Mouse (Mus musculus) right cerebral cortex, adult 2 months (tissue): Measurements from ENCODE around the gene Ermard.

Experiments used
- DNase-seq, 2 experiments: peaks; one replicate each; pipeline ENCODE4 v3.0.0; 2021 to 2022; ENCODE audit warnings: low spot score in 2 of 2

The Ermard gene

DNA sequence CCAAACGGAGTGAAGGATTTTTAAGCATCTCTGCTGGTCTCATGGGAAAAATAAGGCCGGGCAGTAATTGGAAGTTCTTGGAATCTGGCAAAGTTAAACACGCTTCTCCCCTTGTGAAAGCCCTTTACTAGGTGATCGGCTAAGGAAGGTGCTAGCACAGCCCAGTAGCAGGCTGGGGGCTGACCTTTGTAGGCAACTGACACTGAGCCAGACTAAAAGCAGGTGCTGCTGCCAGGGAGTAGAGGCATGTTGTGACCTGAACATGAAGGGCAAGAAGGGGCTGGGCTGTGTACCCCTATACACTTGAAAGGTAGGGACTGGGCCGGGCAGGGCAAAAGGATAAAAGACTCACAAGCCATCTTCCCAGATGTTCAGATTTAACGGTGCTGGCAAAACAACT, 19.3 kb downstream of the Ermard start:
- no peak for DNase-seq

DNA sequence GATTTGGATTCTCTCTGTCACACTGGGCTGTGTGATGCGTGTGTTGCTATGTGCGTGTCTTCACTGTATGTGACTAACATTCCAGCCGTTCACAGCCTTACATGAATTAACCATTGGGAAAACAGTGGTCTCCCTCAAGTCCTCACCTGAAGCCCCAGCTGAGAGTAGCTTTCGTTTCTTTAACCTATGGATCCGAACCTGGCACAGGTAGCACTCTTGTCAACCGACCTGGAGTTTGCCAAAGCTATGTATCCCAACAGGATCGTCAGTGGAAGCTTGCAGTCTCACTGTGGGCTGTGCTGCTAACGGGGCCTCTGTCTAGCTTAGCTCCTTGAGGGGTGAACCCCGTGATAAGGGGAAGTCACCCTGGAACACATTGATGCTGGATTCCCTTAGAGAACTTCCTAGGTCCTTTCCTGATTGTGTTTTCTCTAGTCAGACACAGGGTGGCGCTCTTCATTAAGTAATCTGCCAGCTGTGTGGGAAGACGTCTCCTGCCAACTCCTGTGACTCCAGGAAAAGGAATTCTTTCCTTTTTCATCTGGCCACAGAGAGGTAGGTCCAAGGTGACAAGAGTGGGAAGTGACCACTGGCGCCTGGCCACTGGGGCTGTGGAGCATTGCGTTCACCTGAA, 24.5 kb downstream of the Ermard start:
- DNase-seq = peak; percentile 74 to 78

DNA sequence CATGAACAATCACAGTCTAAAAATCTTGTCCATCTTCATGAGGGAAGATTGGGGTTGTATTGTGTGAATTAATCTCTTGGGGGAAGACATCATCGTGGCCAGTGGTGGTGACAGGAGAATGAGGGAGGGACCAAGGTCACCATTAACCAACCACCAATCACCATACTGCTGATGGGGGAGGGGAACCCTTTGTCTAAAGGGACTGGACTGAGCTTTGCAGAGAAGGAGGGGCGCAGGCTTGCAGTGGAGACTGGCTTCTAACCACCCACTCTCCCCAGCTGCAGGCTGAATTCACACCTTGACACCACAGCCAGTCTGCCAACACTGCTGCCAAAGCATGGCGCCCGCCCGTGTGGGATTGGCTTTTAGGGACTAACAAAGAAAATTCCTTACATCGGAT, 25.1 kb downstream of the Ermard start:
- DNase-seq = no peak

DNA sequence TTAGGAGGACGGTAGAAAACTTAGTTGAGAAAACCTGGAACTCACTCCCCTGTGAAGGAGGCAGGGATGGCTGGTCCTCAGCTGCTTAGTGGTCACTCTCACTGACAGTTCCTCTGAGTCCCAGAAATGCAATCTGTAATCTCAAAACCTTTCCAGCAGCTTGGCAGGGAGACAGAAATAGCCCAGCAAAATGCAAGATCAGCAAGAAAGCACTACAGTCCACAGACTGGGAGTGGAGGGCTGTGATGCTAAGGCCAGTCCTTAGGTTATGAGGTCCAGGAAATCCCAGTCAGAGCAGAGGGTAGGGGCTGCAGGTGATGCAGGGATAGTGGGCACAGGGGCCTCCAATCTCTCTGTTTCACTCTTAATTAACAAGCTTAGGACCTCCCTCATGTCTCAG, 25.9 kb downstream of the Ermard start:
- DNase-seq = no peak

DNA sequence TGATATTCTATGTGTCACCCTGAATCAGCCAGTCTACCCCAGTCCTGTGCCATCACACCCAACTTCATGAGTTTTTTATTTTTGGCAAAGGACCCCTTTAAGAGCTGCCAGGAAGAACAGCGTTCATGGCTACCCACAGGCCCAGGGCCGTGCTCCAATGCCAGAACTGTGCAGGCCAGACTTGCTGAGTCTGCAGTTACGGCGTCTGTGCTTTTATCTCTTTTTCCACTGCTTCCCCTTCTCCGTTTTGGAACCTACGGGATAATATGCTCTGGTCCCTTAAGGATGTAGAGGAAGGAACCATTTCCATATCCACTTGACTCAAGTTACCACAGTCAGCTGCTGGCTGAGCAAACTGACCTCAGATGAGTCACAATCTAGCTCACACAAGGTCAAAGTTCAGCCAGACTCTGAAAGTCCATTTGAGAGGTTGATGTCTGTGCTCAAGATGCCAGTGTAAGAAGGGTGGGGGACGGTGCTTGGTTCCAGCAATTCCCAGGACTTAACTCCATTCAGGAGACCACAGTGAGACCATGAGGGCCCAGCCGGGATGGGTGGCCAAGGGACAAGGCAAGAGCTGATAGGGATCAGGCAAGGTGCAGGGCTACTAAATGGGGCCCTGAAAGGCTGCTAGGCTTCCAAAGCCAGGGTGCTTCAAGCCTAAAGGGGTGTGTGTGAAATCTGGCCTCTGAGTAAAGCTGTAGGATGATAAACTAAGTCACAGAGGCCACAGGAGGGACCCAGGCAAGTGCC, 27.2 kb downstream of the Ermard start:
- no peak for DNase-seq

DNA sequence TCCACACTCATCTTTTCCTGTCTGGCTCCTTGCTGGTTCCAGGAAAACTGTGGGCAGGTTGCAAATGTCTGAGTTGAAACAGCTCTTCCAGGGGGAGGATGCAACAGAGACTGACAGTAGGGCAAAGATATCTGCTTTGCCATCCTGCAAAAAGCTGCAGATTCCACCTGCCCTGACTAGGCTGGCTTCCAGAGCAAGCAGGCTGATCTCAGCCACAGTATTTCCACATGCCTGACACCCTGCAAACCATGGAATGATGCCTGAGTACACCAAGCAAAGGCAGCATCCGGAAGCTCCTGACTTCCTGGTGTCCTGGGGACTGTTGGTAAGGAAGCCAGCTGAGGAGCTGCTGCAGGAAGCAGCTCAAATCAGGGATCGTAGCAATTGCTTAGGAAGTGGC, 28.1 kb downstream of the Ermard start:
- peak in 1 of 2 experiments; percentile 17 for DNase-seq

DNA sequence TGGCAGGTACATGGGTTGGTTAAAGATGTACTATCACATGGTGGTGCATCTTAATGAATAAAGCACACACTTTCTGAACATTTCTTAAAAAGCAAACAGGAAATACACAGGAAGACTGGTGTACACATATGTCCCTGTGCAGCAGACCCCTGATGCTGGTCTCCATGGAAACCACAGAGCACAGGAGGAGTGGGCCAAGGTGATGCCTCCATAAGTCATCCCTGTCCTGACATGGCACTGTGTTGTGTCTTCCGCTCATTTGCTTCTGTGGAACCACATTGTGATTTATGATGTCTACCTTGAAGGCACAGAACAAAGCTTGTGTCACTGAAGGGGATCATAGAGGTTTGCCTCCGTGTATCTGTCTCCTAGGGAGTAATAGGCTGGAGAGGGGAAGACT, 31.2 kb downstream of the Ermard start:
- no peak for DNase-seq

DNA sequence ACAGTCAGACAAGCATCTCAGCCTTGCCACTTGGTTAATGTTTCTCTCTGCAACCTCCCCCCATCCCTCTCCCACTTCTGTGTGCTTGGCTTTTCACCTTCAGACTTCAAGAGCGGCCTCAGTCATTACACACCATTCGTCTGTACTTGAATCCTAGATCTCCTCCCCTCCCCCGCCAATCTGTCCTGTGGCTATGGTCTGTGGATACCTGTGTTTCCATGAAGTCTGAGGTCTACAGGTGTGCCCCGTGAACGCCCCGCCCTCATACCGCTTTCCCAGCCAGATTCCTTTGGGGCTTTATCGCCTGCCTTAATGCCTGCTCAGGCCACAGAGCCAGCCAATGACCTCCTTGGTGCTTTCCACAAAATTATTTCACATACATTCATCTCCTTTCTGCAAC, 34.0 kb downstream of the Ermard start:
- DNase-seq = no peak

DNA sequence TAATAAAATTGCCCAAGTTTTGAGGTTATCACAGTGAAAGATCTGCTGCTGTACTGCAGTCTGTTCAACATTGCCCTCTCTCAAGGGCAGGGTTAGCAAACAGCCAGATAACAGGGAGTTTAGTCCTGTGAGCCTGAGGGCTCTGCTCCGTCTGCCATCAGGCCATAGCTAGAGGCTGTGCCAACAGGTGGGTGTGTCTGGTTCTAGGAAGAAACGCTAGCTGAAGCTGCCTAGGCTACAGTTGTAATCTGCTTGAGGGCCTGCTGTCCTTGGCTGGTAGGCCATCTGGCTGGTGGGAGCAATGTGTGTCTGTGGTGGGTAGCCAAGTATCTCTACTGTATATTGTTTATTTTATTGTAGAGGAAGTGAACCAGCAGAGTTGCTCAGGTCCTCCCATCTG, 36.5 kb downstream of the Ermard start:
- DNase-seq = no peak

DNA sequence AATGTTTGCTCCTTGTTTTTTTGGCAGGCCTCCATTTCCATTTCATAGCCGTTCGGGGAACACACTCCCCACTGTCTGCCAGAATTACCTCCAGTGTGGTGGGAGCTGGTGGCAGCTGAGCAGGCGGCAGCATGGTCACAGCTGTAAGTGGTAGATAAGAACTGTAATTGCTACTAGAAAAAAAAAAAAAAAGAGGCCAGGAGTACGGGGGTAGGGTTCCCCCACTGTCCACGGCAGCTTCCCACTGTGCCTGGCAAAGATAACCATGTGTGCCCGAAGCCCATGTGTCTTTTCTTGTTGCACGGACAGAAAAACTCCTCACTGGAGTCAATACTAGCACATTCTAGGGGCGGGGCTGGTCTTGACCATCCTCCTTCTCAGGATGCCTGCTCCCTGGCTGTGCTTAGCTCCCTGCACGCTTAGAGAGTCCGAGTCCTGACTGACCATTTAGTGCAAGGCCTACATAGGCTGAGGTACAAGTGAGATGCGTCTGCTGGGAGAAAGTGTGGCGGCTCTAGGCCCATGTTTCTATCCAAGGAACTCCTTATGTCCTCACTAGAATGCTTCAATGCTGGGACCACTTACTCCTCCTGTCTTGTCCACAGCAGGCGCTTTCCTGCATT, 43.3 kb downstream of the Ermard start:
- DNase-seq = no peak

DNA sequence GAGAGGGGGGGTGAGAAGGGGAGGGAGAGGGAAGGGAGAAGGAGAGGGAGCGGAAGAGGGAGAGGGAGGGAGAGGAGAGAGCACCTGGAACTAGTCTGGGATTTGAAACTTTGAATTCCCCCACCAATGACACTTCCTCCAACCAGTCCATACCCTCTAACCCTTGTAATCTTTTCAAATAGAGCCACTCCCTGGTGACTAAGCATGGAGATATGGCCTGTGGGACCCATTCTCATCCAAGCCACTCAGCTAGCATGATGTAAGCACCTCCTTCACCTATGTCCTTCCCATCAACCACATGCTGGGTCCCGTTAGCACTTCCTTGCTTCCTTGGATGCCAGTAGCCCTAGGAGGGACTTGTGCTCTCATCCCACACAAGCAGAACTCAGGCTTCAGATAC, 44.0 kb downstream of the Ermard start:
- DNase-seq = no peak

DNA sequence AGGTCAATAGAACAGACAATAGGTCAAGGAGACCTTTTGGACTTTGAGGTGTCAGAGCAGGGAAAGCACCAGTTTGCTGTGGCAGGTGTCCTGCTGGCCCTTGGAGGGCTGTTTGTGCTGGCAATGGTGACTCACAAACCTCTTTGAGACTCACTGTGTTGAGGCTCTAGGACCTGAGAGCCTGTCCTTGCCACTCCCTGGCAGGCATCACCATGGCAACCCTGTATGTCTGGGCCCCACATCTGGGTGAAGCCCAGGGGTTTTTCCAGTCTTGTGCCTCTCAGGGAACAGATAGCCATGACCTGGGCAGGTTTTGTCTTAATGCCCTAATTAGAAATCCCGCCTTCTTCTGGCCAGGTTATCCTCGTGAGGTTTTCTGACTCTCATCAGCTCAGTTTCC, 47.2 kb downstream of the Ermard start:
- DNase-seq = no peak

DNA sequence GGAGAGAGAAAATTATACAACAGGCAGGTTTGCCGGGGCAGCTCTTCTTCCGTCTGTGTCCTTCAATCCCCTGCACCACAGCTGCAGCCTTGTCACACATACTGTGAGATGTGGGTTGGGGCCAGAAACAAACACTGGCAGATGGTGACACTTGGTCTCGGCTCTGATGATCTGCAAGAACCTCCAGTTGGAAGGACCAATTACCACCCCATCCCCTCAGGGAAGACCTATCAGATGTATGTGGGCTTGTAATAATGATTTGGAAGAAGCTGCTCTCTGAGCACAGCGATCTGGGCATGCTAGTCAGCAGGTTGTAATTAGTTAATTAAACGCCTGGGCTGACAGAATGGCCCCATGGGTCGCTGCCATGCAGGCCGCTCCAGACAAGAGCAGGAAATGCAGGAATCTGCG, 47.6 kb downstream of the Ermard start:
- DNase-seq = no peak

DNA sequence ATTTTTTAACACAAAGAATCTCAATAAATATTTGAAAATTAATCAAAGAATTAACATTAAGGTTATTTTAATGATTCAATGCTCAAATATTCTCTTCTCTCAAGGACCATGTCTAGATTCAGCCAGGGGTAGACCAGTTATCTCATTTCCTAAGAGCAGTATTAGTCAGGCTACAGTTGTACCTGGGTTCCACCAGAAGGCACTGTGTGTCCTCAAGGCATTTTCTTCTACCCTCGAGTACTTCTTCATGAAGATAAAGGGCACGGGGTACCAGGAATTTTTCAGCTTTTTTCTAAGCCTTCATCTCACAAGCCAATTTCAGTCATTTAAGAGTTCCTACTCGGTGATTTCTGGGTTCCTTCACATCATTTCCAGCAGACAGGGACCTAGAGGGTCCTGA, 50.7 kb downstream of the Ermard start:
- DNase-seq = no peak

DNA sequence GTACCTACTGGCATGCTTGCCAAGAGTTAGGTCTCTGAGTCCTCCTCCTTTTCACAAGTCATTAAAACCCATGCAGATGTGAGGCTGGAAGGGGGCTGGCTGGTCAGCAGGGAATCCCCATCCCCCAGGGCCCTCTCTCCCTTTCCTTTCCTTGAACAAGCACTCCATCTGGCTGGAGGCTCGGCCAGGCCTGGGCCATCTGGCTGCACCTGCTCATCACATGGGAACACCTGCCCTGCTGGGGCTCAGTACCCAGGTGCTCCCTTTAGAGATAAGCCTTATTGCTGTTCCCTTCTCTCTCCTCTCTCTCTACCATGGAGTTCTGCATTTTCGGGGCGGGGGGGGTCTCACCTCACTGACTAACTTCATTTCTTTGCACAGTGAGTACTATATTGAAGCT, 52.5 kb downstream of the Ermard start:
- no peak for DNase-seq

DNA sequence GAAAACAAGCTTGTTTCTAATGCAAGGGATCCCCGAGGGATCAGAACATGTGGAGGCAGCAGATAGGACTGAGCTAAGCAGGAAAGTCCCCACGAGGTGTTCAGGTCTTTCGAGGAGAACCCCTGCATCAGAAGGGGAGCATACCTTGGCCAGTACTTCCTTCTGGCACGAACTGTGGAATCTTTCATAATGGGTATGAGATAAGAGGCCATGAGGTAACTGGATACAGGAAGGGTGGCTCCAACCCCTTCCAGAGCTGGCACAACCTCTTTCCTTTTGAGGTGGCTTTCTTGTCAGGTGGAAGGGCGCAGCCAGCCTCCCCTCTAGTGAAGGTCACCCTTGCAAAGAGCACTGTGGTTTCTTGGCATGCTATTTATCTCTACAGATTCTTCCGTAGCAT, 55.8 kb downstream of the Ermard start:
- DNase-seq = no peak

DNA sequence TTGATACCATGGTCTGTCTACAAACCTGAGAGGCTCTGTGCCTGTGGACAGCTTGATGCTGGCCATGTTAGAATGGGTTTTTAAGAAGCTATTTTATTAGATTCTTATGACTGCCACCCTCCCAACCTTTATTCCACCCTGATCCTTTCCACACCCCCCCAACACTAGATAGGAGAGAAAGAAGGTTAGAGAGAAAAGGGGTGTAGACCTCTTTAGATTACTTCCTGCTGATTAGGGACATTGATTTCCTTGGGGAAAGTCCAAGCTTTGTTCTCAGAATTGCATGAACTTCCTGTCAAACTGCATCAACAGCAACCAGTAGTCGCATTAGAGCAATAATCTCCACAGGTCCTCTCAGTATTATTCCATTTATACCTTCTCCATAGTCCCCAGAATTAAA, 57.7 kb downstream of the Ermard start:
- no peak for DNase-seq

DNA sequence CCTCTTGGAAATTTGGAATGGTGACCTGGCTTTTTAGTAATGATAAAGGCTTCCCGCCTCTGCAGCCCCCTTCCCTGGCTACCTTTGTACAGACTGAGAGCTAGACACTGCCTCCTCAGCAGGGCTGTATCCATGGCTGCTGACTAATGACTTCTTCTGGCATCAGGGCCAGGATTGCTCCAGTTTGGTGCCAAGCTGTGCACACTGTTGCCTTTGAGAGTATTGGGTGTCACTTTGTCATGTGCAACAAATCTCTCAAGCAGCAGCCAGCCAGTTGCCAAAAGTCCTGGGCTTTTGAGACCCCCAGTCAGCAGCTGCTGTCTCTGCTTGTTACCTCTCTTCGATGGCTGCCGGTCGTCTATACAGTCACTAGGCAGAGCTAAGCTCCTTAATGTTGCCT, 60.3 kb downstream of the Ermard start:
- no peak for DNase-seq

DNA sequence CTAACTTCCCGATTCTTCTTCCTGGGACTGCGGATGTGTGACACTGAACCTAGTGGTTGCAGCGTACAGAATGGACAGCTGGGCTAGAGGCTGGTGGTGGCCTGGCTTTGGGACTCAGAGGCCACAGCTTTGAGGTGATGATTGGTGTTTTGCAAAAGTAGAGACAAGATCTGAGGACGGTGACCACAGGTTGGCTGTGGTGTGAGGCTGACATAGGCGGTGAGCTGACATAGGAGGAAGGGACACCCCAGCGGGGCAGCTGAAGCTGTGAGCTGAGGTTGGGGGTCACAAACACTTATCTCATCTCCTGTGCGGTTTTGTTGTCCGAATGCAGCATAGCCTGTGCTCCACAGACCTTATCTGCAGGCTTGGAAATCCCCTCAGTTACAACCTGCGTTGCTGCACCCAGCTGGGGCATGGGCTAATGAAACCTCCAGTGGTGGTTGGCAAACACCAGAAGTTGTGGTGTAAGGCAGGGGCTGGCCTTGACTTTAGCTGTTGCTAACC, 66.2 kb downstream of the Ermard start:
- no peak for DNase-seq

DNA sequence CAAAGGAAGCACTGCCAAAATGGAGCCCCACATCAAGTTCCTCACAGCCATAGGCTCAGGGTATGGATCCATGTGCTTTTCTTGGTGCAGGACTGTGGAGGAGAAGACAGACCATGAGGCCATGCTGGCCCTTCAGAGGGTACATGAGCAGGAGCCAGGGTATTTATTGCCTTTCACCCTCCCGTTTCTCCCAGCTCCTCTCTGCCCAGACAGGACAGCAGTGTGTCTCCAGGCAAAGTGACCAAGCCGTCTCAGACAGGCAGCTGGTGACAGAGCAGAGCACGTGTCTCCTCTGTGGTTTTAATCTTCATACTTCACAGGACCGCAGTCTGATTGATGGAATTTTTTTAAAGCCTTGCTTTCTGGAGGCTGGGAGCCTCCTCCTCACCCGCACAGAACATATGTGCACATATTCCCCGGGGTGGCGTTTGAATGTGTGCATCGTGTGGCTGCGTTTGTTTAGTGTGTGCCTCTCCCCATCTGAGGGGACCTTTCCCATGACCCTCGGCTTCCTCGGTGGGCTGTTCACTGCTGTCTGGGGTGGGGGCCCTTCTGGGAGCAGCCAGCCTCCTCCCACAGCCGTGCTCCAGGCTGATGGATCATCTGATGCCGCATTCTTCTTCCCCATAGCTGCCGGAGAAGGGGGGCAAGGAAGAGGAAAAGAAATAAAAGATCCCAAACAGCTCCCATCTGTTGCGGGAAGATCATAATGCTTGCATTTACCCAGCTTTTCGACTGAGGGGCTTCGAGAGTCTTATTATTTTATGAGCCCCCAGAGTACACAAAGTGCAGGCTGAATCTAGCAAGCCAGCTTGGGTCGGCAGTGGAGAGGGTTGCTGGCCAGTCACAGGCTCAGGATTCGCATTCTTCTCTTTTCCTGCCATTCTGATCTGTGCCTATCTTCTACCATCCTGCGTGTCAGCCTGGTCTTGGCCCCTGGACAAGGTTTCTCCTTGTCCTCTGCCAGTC, 67.7 kb downstream of the Ermard start:
- DNase-seq = peak; percentile 30 to 35

DNA sequence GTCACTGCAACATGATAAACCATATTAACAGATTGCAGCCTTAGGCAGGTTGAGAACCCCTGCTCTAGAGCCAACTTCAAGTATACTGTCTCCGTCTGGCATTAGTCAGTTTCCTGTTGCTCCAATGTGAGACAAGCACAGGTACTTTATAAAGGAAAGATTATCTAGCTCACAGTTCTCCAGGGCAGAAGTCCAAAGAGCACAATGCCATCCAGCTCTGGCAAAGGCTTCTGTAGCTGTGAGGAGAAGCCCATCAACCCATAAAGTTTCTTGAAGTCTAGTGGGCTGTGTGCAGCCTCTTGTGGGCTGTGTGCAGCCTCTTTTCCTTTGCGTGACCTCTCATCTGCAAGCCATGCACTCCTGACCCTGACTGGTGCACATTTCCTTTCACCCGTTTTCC, 74.5 kb downstream of the Ermard start:
- no peak for DNase-seq

DNA sequence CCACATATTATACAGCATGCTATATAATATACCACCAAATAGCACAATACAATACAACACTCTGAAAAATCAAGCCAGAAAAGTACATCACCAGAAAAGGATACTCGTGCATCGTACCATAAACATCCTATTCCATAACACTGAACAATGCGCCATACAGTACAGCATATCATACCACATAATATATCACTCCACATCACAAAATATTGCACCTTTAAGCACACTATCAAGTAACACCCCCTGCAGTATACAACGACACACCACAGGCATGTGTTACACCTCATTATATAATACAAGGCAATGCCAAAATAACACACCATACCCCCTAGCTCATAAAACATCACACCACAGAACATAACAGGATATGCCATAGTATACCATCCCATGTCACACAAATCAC, 79.1 kb downstream of the Ermard start:
- no peak for DNase-seq
